Mouse (Mus musculus) thymus, adult 18-20 months (tissue): Measurements from ENCODE around the gene Ccdc115.

Source experiments
- DNase-seq, 2 experiments: peaks; one replicate each; pipeline ENCODE4 v3.0.0; 2022; ENCODE audit warnings: mixed read lengths in 2 of 2

The Ccdc115 gene

DNA sequence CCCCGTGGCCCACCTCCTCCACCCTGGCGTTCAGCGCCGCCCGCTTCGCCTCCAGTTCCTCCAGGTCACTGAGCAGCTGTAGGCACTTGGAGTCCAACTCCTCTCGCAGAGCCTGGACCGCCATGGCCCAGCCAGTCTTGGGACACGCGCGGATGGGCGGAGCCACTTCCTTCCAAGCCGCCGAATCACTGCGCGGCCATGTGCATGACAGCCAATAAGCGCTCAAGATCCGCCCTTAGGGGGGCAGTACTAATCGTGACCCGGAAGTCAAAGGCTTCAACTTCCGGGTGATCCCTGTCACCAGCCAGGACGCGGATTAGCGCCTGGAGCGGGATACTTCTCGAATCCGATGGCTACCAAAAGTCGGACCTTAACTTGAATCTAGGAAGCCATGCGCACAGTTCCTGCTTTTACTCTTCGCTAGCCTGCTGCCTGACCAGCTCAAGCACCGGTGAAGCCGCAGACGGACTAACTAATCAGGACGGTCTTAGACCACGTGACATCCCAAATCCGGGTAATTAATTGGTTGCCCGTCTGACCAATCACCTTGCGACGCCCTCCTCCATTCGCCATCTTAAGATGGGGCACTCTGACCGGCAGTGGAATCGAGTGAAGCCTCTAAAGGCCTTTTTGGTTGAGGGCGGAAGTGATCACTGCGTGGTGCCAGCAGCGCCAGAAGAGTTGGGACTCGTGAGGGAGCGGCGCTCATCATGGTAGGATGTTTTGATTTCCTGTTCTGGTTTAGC lies at the start of gene Ccdc115, which contains the start of gene Imp4:
Gene Ccdc115 (minus strand): TSS at position 458 of the 746 bp plus-strand sequence.
Gene Imp4 (plus strand): TSS at position 637 of the 746 bp plus-strand sequence.
- peak; percentile 89 to 94 for DNase-seq

DNA sequence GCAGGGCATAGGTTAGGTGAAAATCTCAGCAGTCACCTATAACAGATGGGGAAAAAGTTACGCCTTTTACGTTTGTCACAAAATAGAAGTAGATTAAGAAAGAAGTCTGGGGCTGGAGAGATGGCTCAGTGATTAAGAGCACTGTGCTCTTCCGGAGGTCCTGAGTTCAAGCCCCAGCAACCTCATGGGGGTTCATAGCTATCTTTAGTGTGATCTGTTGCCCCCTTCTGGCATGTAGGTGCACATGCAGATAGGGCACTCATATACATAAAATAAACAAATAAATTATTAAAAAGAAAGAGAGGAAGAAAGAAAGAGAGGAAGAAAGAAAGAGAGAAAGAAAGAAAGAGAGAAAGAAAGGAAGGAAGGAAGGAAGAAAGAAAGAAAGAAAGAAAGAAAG lies 47.9 kb upstream of the Ccdc115 start:
- DNase-seq = no peak

DNA sequence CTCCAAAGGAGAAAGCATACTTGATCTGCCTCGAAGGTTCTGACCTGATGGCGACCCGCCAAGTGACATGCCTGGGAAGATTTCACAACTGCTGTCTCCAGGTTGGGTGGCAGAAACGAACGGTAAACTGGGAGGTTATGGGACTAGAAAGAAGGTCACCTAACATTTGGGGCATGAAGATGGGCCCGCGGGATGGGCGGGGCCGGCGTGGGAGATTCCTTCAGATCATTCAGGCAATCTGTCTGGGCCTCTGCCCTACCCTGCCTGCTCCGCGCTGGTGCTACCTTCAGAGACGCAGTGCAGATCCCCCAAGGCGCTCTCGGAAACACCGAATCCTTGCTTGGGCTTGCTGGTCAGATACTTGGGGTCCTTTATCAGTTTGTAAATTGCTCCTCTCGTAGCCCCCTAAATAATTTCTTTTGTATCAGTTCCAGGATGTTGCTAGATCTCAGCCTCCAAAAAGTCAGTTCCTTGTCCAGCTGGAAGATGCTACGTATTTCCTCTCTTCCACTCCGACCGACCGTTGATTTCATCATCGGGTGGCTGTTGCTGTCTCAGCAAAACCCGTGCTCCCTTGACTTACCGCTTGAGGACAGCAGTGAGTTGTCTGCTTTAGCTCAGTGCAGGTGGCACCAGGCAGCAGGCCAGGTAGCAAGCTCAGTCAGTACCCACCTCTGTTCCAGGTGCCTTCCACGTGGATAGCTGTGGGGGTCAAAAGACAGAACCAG lies 46.2 kb upstream of the Ccdc115 start:
- peak; percentile 48 to 65 for DNase-seq

DNA sequence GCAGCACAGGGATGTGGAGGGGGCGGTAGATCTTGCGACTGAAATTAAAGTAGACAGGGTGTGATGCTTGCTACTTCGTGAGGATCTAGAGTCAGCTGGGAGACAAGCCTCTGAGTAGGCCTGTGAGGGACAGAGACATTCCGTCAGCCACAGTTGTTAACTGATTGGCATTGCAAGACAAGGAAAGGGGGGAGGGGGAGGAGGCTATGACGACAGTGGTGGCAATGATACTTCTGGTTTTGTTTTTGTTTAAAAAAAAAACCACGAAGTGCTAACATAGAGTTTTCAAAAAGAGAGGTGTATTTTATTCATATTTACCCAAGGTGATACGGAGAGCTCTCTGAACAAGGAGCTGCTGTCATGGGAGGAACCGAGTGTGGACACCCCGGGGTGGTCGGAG lies 45.0 kb upstream of the Ccdc115 start:
- no peak for DNase-seq

DNA sequence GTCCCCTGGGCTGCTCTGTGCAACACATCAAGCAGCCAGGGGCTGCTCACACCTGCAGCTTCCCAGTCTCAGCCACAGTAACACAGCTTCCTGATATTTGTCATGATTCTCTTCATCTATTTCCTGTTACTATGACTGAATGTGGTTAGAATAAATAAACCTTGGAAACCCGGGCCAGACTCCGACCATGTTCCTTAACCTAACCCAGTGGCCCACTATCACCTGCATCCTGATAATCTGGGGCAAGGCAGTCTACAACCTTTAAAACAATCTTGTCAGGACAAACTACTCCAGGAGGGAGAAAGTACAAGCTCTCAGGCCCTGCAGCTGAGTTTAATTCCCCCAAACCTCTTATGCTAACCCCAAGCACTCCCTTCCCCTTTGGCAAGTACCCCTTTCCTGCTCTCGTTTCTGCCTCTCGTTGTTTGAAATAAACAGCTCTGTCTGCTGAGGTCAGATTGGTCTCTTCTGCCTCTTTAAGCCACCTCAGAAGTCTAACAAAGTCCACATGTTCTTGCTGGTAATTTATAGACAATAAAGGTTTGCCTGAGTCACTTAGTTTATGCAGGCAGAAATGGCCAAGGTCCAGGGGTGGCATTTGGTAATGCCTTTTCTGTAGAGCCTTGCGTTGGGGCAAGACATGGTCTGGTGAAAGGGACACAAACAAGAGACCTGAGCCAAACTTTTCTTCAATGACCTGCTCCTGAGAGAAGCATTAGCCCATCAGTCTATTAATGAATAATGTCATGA lies 42.6 kb upstream of the Ccdc115 start:
- DNase-seq = no peak

DNA sequence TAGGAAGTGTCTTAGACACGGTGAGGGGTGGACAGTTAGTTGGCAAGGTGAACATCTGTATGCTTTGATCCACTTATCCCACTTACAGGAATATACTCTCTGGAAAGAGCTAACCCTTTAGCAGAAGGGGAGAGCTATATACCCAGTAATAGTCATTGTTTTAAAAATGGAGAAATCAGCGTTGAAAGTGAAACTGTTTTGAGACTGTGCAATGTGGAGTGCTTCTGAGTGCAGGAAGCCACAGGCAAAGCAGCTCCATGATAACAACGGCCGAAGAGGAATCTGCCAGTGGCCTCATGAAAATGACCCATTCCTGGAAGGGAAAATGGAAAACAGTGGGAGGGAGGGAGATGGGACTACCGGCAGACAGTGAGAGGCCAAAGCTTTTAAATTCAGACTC lies 41.3 kb upstream of the Ccdc115 start:
- DNase-seq = no peak

DNA sequence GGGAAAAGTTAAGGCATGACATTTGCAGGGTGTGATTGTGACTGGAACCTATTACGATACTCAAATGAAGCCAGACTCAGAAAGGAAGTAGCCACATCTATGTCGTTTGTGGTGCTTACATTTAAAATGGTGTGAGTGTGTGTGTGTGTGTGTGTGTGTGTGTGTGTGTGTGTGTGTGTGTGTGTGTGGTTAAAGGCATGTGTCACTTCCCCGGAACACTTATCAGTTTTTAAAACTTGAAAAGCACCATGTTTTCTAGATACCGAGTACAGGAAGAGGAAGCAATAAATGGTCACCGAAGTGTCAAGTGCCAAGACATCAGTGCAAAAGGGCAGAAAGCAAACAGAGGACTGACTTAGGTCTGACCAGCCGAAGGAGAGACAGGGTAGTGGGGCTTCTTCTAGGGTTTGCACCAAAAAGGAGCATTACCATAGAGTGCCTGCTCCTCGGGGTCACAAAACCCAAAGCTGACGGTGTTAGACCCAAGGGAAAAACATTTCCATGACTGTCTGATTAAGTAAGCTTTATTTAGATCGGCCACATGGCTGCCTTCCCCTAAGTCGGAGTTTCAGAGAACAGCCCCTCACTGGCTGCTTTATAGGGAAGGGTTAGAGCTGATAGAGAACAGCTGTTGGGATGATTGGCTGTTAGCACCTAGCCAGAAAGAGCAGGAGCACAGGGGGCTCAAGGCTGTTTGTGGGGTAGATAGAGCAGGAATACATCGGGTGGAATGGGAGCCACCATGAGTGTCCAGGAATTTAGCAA lies 39.6 kb upstream of the Ccdc115 start:
- DNase-seq = no peak

DNA sequence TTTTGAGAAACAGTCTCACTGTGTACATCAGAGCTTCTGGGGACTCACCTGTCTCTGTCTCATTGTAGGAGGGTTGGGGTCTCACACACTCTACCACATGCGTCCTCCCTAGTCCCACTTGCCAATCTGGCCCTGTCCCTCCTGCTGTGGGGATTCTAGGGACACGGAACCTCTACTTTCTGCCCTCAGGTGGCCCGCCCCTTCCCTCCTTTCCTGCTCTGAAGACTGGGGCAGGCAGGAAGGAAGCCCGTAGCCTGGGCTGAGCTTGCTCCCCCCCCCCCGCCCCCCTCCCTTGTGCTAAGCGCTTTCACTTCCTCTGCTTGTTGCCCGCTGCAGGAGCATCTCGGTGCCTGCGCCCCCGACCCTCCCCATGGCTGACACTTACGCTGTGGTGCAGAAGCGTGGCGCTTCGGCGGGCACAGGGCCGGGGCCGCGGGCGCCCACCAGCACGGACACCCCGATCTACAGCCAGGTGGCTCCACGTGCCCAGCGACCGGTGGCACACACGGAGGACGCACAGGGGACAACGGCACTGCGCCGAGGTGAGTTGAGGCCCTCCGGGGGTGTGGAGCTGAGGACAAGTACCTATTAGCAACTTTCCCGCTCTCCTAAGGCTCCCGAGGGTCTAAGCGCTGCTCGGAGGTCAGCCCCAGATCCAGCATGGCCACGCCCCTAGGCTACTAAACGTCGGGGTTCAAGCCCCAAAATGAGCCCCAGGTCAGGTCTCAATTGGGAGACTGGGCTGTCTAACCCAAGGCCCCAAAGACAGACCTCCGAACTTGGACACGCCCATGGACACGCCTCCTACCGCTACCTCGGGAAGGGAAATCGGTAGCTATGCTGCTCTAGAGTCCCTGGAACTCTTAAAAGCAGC lies 33.2 kb upstream of the Ccdc115 start:
- DNase-seq = peak; percentile 72 to 77

DNA sequence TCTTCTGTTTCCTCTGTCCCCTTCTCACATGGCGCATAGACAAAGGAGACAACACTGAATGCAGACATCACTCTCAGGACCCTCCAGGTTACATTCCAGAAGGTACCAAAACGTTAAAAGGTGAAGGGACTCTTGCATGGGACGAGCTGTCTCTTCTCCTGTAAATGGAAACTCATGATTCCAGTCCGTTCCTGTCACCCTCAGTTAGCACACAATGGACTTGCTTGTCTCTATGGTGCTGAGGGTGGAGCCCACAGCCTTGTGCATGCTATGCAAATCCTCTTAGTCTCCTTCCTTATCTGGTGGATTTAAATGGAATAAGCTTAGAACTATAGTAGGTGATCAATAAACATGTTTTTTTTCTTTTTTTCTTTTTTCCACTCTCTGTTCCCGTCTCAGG lies 30.3 kb upstream of the Ccdc115 start:
- no peak for DNase-seq

DNA sequence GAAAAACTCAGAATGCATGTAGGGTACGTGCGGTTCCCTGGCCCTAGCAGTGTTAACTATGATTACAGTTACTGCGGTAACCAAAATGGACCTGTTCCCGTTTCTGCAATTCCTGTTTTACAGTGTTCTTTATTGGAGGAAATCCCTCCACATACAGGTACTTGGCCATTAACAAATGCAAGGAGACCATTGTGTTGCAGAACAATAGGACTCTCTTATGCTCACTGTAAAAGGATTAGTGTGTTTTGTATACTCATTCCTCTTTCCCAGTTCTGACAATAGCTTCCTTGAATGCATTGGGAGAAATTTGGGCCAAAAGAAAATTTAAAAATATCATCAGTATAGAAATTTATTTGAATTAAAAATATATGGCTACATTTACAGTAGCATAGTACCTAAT lies 29.0 kb upstream of the Ccdc115 start:
- DNase-seq = no peak

DNA sequence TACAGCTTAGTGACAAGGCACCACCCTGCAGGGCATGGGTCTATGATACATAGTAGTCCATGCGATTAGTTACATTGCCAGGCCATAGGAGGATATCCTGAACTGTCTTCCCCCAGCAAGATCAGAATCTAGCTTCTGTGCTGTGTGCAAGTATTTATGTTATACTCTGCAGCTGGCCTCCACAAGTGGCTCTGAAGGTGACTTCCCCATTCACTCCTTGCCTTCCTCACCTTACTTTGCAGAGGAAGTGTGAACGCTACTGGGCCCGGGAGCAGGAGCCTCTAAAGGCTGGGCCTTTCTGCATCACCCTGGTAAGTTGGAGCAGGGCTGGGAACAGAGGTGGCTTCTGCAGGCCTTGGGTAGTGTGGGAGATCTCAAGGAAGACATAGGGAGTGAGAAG lies 28.6 kb upstream of the Ccdc115 start:
- no peak for DNase-seq

DNA sequence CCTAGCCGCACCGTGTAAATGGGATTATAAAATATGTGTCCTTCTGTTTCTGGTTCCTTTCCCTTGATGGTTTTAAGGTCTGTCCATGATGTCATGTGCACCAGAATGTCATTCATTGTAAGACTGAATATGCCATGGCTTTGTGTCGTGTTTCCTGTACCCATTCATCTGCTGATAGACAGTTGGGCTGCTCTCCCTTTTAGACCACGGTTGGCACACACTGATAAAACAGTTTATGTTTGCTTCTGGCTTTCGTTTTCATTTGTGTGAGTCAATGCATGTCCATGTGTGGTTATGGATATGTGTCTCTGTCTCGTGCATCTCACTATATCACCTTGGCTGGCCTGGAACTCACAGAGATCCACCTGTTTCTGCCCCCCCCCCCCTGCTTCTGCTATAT lies 26.0 kb upstream of the Ccdc115 start:
- DNase-seq = no peak

DNA sequence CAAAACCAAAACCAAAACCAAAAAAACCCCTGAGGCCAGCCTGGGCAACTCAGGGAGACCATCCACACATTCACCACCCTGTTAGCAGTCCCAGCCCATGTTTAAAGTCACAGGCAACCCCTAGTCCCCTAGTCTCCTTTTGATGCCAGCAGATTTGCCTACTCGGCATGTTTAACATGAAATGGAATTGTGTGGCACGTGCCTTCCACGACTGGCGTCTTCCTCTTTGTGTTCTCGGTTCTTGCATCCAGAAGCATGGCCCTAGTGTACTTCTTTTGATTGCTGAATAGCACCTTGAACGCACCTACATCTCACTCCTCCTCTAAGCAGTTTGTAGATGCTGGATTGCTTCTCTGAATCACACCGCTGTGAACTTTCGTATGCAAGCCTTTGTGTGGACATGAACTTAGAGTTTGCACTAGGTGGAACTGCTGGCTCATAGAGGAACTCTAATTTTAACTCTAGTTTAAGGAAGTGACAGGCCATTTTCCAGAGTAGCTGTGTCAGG lies 24.9 kb upstream of the Ccdc115 start:
- no peak for DNase-seq

DNA sequence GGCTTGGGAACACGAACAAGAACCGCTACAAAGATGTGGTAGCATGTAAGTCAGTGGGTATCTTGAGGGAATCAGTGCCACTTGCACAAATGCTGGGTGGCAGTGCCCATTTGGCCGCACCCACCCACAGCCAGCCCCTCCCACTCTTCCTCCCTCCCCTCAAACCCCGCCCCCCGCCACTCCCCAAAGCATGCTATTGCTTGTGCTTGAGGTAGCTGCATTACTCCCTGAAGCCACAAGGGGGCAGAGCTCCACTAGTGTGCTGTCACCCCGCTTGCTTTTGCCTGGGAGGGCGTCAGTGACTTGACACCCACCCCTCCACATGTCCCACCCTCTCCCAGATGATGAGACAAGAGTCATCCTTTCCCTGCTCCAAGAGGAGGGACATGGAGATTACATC lies 23.3 kb upstream of the Ccdc115 start:
- DNase-seq = peak; percentile 59 to 77

DNA sequence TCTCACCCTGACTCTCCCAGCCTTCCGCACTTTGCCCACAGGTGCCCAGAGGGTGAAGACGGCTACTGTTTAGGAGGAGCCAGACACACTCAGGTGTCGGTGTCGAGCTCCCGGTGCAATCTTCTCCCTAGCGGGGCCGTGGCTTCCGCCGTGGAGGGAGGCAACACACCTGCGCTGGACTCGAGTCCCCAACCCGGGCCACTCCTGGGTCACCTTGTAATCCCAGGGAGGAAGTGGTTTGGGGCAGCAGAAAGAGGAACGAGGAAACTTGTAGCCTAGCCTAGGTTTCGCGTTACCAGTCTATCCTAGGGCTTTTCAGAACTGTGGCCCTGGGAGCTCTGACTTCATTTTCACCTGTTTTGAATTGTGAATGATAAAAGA lies 20.6 kb upstream of the Ccdc115 start:
- DNase-seq = peak; percentile 38 to 51

DNA sequence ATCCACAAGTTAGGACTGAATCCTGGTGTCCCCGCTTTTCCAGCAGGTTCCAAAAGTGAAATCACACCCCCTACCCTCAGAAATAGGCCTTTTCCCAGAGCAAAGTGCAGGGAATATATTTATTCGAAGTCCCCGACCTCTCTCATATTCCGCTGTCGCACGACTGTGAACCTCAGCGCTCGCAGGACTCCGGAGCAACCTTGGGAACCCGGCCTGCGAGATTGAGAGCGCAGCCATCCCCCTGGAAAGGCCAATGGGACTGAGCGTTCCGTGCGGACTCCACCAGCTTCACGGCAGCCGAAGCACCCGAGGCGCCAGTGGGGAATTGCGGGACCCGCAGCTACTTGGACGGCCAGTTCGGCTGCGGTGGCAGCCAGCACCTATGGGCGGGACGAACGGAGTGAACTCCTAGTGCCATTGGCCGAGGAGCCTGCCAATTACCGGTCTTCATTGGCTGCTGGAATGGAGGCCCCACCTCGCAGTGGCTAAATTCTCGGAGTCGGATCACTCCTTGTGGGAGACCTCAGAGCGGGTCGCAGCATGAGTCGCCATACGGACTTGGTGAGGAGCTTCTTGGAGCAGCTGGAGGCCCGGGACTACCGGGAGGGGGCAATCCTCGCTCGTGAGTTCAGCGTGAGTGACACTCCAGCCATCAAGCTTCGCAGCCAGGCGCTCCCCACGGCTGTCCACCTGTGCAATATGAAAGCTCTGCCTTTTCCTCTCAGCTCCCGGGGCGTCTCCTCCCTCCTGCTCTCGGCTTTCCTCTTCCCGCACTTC lies 20.0 kb upstream of the Ccdc115 start, which contains the start of gene Ptpn18:
Gene Ptpn18 (plus strand): TSS at position 479 of the 777 bp plus-strand sequence.
- DNase-seq = peak; percentile 77 to 85

DNA sequence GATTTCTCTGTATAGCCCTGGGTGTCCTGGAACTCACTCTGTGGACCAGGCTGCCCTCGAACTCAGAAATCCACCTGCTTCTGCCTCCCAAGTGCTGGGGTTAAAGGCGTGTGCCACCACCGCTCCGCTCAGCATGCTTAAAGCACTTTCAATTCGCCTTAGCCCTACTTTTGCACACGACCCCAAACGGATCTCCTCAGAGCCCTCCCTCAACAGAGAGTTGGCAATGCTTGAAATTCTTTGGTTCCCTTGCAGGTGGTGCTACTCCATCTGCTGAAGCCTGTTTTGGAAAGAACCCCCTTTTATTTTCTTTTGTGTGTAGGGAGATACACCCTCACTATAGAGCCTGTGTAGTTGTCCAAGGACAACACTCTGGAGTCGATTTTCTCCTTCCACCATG lies 19.0 kb upstream of the Ccdc115 start:
- DNase-seq = no peak

DNA sequence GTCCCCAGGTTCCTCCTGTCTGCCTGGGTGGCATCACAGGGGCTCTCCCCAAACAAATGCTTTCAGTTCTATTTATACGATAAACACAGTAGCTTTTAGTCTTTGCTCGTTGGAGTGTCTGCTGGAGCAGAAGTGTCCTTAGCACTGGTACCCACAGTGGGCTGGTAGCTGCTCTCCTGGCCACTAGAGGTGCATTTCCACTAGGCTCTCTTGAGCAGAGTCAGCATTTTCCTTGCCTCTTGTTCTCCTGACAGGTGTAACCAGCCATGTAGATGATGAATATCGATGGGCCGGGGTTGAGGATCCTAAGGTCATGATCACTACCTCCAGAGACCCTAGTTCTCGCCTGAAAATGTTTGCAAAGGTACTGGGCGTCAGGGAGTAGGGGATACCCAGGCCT lies 3.7 kb upstream of the Ccdc115 start:
- DNase-seq = no peak

DNA sequence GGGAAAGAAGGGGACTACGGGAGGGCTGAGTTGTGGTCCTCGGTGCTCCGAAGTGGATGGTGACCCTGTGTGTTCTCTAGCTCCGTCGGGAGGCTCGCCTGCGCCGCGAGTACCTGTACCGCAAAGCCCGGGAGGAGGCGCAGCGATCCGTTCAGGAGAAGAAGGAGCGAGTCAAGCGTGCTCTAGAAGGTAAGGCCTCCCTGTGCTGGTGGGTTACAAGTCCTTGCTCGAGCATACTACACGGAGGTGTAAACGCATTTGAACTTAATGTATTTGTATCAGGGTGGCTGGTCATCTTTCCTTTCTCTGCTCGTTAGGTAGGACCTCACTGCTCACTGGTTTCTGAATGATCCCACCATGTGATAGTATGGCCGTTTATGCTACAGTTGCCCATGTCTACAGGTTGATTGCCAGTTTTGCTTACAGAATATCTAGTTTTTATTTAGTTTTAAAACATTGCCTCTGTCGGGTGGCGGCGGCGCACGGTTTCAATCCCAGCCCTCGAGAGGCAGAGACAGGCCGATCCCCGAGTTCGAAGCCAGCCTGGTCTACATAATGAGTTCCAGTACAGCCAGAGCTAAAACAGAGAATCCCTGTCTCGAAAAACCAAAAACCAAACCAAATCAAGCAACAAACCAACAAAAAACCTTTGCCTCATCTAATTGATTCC lies 624 bp upstream of the Ccdc115 start:
- no peak for DNase-seq
